Comparison of ENCODE assay signal across 18 mouse cellular contexts in genomic region chr13:112185116-112185515, GRCm38 (mm10).
DNase-seq lines count a peak whose midpoint lies in the region; ATAC-seq lines count a peak whose summit lies in the region.
"Had no signal": no experiment of that assay in that cellular context is flagged by ENCODE, and none has a peak within 500 bp of the region (broad histone marks: within the 10 kb centered on the region; RNA-seq: fewer than 3 reads in every experiment).

No protein-coding gene starts in this region.

- no peaks in the 10 kb centered on the region for H3K4me1 ChIP-seq in forebrain, embryonic 11.5 days (replicated peaks; ENCODE audit: control insufficient read depth, insufficient read depth, low read length)
- H3K4me1 ChIP-seq in forebrain, embryonic 12.5 days, result peaks cover 9% of the 10 kb centered on the region
- peaks cover 46% of the 10 kb centered on the region for H3K4me1 ChIP-seq in kidney, embryonic 15.5 days

- no peaks in the 10 kb centered on the region for H3K9me3 ChIP-seq in forebrain, embryonic 11.5 days (ENCODE audit: control insufficient read depth, low read length)
- H3K9me3 ChIP-seq in forebrain, embryonic 12.5 days, result no peaks in the 10 kb centered on the region
- no peaks in the 10 kb centered on the region for H3K9me3 ChIP-seq in kidney, embryonic 15.5 days (replicated peaks)
- H3K9me3 ChIP-seq: intestine, embryonic 15.5 days; neural tube, embryonic 13.5 days had no signal

- no peak overlapping the region for H3K9ac ChIP-seq in forebrain, embryonic 11.5 days (ENCODE audit: low read length)
- H3K9ac ChIP-seq in forebrain, embryonic 12.5 days, result no peak overlapping the region
- H3K9ac ChIP-seq in kidney, embryonic 15.5 days, result no peak overlapping the region
- H3K9ac ChIP-seq: intestine, embryonic 15.5 days; neural tube, embryonic 13.5 days had no signal

- no peaks in the 10 kb centered on the region for H3K27me3 ChIP-seq in forebrain, embryonic 11.5 days (ENCODE audit: control insufficient read depth, insufficient read depth, low read length)
- H3K27me3 ChIP-seq in forebrain, embryonic 12.5 days, result peaks cover 10% of the 10 kb centered on the region; the same call in 1 of the 2 replicates
- H3K27me3 ChIP-seq in kidney, embryonic 15.5 days, result no peaks in the 10 kb centered on the region
- H3K27me3 ChIP-seq: intestine, embryonic 15.5 days; neural tube, embryonic 13.5 days had no signal

- H3K4me3 ChIP-seq in forebrain, embryonic 11.5 days (ENCODE audit: low read depth, low read length), result no peak overlapping the region
- no peak overlapping the region for H3K4me3 ChIP-seq in forebrain, embryonic 12.5 days (replicated peaks)
- no peak overlapping the region for H3K4me3 ChIP-seq in kidney, embryonic 15.5 days (replicated peaks)
- H3K4me3 ChIP-seq: intestine, embryonic 15.5 days; neural tube, embryonic 13.5 days had no signal

- no peak for ATAC-seq in forebrain, embryonic 11.5 days (replicated peaks; ENCODE audit: low FRiP score)
- ATAC-seq in forebrain, embryonic 12.5 days (ENCODE audit: low FRiP score), result no peak
- ATAC-seq in kidney, embryonic 15.5 days (replicated peaks; ENCODE audit: low FRiP score), result 0 out of 2 replicates have a peak, but pooled peaks have one; percentile 30
- ATAC-seq: intestine, embryonic 15.5 days had no signal

- H3K27ac ChIP-seq in forebrain, embryonic 11.5 days (ENCODE audit: low read depth, low read length), result no peak overlapping the region
- H3K27ac ChIP-seq in forebrain, embryonic 12.5 days, result no peak overlapping the region
- no peak overlapping the region for H3K27ac ChIP-seq in kidney, embryonic 15.5 days
- H3K27ac ChIP-seq: intestine, embryonic 15.5 days; macrophage; neural tube, embryonic 13.5 days had no signal

- no peaks in the 10 kb centered on the region for H3K36me3 ChIP-seq in forebrain, embryonic 11.5 days (ENCODE audit: control insufficient read depth, insufficient read depth, low read length)
- H3K36me3 ChIP-seq in forebrain, embryonic 12.5 days (replicated peaks), result no peaks in the 10 kb centered on the region
- H3K36me3 ChIP-seq in kidney, embryonic 15.5 days, result no peaks in the 10 kb centered on the region
- H3K36me3 ChIP-seq: intestine, embryonic 15.5 days; neural tube, embryonic 13.5 days had no signal

- WGBS in forebrain, embryonic 11.5 days, result 40% methylated on average over 7 of the region's 12 CpGs
- 45% methylated on average over 8 of the region's 12 CpGs for WGBS in forebrain, embryonic 12.5 days
- 18% methylated on average over 10 of the region's 12 CpGs for WGBS in kidney, embryonic 15.5 days

- peak; percentile 56 for DNase-seq in forebrain, embryonic 11.5 days (ENCODE audit: low spot score)
- DNase-seq in kidney, adult 18-20 months, result no peak
- DNase-seq in retina, postnatal 1 day, result peak; percentile 60
- DNase-seq in retina, embryonic 14.5 days (ENCODE audit: low spot score), result no peak
- DNase-seq in gastrocnemius, adult 8-10 months (ENCODE audit: low spot score in 2 of 2), result no peak
- no peak for DNase-seq in adrenal gland, adult 18-20 months (ENCODE audit: low spot score in 2 of 2)
- DNase-seq: cerebellum, adult 9-10 months; gastrocnemius, postnatal 25 days; layer of hippocampus, postnatal 36 days; lung, adult 2 months; right cerebral cortex, postnatal 4 days; thymus, postnatal 14 days had no signal

- no peak overlapping the region for H3K4me2 ChIP-seq in forebrain, embryonic 11.5 days (ENCODE audit: low read depth, low read length, severe bottlenecking)
- no peak overlapping the region for H3K4me2 ChIP-seq in forebrain, embryonic 12.5 days
- peak overlapping the region; percentile 37 for H3K4me2 ChIP-seq in kidney, embryonic 15.5 days
- H3K4me2 ChIP-seq: heart, embryonic 11.5 days; intestine, embryonic 15.5 days; neural tube, embryonic 13.5 days had no signal

Comparison
In these comparisons a context has a peak if more than half of its experiments do, and no peak if none do; other contexts are left out.
1. DNase-seq: peak in forebrain, embryonic 11.5 days (single experiment) and retina, postnatal 1 day (single experiment); none in kidney, adult 18-20 months (single experiment), retina, embryonic 14.5 days (single experiment), gastrocnemius, adult 8-10 months (0 of 2) and adrenal gland, adult 18-20 months (0 of 2).